Comparison of ENCODE assay signal across 8 mouse cellular contexts in the genomic region with DNA sequence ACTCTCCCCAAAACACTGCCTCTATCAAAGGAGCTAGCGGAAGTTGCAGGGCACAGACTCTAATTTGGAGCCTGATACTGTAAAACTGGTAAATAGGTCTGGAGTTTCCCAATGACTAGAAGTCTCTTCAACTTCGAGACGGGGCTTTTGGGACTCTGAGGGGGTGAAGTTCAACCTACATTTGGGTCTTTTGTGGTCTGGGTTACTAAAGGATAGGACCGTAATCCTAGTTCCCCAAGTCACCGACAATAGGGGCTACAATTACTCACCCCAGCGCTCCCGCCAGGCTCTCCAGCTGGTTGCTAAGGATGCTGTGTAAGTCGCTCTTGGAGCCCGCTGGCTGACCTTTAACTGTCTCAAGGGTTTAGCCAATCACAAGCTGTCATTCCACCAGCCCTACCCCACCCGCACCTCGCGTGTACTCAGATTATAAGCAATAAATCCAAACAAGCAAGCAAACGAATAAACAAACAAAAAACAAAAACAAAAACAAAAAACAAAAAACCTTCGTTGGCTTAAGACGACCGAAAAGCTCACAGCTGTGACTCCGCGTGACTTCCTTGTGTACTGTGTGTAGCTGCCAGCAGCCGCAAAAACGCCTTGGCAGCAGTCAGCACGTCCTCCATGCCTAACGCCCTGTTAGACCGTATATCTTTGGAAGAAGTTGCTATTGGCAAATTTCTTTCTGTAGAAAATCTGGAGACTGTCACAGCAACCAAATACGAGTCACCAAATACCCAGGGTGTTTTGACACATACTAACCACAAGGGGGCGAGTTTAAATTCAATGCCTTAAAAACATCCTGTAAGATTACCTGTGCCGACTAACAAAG. TPM values are rescaled to one million over a fixed set of nuclear protein-coding genes. Genes with fewer than 3 reads are reported as not detected.
DNase-seq lines count a peak whose midpoint lies in the region; ATAC-seq and TF ChIP-seq lines count a peak whose summit lies in the region.

A gene (minus strand): TSS at position 342 of the 832 bp plus-strand sequence.

- no peaks in the 10 kb centered on the region for H3K36me3 ChIP-seq in hindbrain, embryonic 16.5 days (ENCODE audit: control insufficient read depth, insufficient read depth, low read length)
- no peaks in the 10 kb centered on the region for H3K36me3 ChIP-seq in limb, embryonic 15.5 days
- H3K36me3 ChIP-seq in midbrain, embryonic 15.5 days (replicated peaks), result no peaks in the 10 kb centered on the region

- peak; percentile 72 for TF ChIP-seq CTCF in left cerebral cortex, adult 2 months (IDR thresholded peaks at IDR 0.05)

- H3K9me3 ChIP-seq in hindbrain, embryonic 16.5 days (ENCODE audit: control insufficient read depth, low read length), result no peaks in the 10 kb centered on the region
- no peaks in the 10 kb centered on the region for H3K9me3 ChIP-seq in limb, embryonic 15.5 days
- H3K9me3 ChIP-seq in midbrain, embryonic 15.5 days, result no peaks in the 10 kb centered on the region

- H3K4me2 ChIP-seq in hindbrain, embryonic 16.5 days (ENCODE audit: low read length), result peak within 1 kb of the TSS; percentile 53
- H3K4me2 ChIP-seq in limb, embryonic 15.5 days, result peak within 1 kb of the TSS; percentile 48
- peak within 1 kb of the TSS; percentile 60 for H3K4me2 ChIP-seq in midbrain, embryonic 15.5 days

- H3K9ac ChIP-seq in hindbrain, embryonic 16.5 days (ENCODE audit: low read depth, low read length), result peak within 1 kb of the TSS; percentile 1; the same call in 1 of the 2 replicates
- no peak within 1 kb of the TSS for H3K9ac ChIP-seq in limb, embryonic 15.5 days
- H3K9ac ChIP-seq in midbrain, embryonic 15.5 days, result peak within 1 kb of the TSS; percentile 43

- 15% methylated on average over 26 of the region's 26 CpGs for WGBS in hindbrain, embryonic 16.5 days
- 13% methylated on average over 26 of the region's 26 CpGs for WGBS in limb, embryonic 15.5 days
- WGBS in midbrain, embryonic 15.5 days, result 15% methylated on average over 26 of the region's 26 CpGs

- peak within 1 kb of the TSS; percentile 41 for H3K4me3 ChIP-seq in left cerebral cortex, adult 2 months
- peak within 1 kb of the TSS; percentile 32 for H3K4me3 ChIP-seq in hindbrain, embryonic 16.5 days (ENCODE audit: low read length)
- peak within 1 kb of the TSS; percentile 30 for H3K4me3 ChIP-seq in limb, embryonic 15.5 days
- peak within 1 kb of the TSS; percentile 37 for H3K4me3 ChIP-seq in midbrain, embryonic 15.5 days

- no peak for DNase-seq in left cerebral cortex, adult 2 months (ENCODE audit: extremely low spot score in 1 of 2, low spot score in 2 of 2)
- DNase-seq in left cerebral cortex, adult 11 months (ENCODE audit: low spot score), result no peak
- peak; percentile 64 to 66 for DNase-seq in cerebellum, postnatal 10 days
- DNase-seq in gastrocnemius, postnatal 10 days, result peak; percentile 25
- DNase-seq in layer of hippocampus, postnatal 25 days (ENCODE audit: extremely low spot score in 1 of 2, low spot score in 1 of 2), result no peak

- H3K4me1 ChIP-seq in hindbrain, embryonic 16.5 days (ENCODE audit: control insufficient read depth, insufficient read depth, low read depth, low read length), result peaks cover 3% of the 10 kb centered on the region; the same call in 1 of the 2 replicates
- H3K4me1 ChIP-seq in limb, embryonic 15.5 days, result peaks cover 10% of the 10 kb centered on the region; the same call in 1 of the 2 replicates
- no peaks in the 10 kb centered on the region; the same call in 1 of the 2 replicates for H3K4me1 ChIP-seq in midbrain, embryonic 15.5 days

- no peaks in the 10 kb centered on the region for H3K27me3 ChIP-seq in hindbrain, embryonic 16.5 days (replicated peaks; ENCODE audit: control insufficient read depth, insufficient read depth, low read length)
- H3K27me3 ChIP-seq in limb, embryonic 15.5 days, result no peaks in the 10 kb centered on the region
- H3K27me3 ChIP-seq in midbrain, embryonic 15.5 days (replicated peaks), result no peaks in the 10 kb centered on the region

- peak; percentile 95 for ATAC-seq in hindbrain, embryonic 16.5 days
- ATAC-seq in limb, embryonic 15.5 days (ENCODE audit: insufficient number of reproducible peaks, low FRiP score, low TSS enrichment, low read depth), result no peak
- ATAC-seq in midbrain, embryonic 15.5 days (replicated peaks), result peak; percentile 89

- H3K27ac ChIP-seq in left cerebral cortex, adult 2 months, result no peak within 1 kb of the TSS
- no peak within 1 kb of the TSS for H3K27ac ChIP-seq in hindbrain, embryonic 16.5 days (ENCODE audit: low read depth, low read length)
- H3K27ac ChIP-seq in limb, embryonic 15.5 days, result no peak within 1 kb of the TSS
- H3K27ac ChIP-seq in midbrain, embryonic 15.5 days, result no peak within 1 kb of the TSS

- intact Hi-C loops in left cerebral cortex, adult 2 months (cut with DNase I), result no loop called here

RNA-seq across cellular contexts. Expression of the gene that starts here (rescaled TPM):
- 1 to 10 TPM; 1.8 to 2.4 TPM for total RNA-seq in left cerebral cortex, adult 2 months (2021)
- 10 to 100 TPM in 1 of 2 experiments, 1 to 10 TPM in 1; 9.5 to 10.3 TPM for total RNA-seq in gastrocnemius, postnatal 10 days (2021)
- 0.51 and 0.68 TPM in 2 replicates for polyA plus RNA-seq in hindbrain, embryonic 16.5 days (2015; fragmentation: Nextera tagmentation; extraction: Ambion mirVana)
- polyA plus RNA-seq in limb, embryonic 15.5 days (2015; fragmentation: Nextera tagmentation; extraction: Ambion mirVana), result 0.10 and 0.11 TPM in 2 replicates
- 0.48 and 0.59 TPM in 2 replicates for polyA plus RNA-seq in midbrain, embryonic 15.5 days (2015; fragmentation: Nextera tagmentation; extraction: Ambion mirVana)
- under 1 TPM; 0.62 to 0.89 TPM for total RNA-seq in layer of hippocampus, postnatal 25 days (2021)

Comparison
In these comparisons a context has a peak if more than half of its experiments do, and no peak if none do; other contexts are left out.
1. Peak in ATAC-seq, H3K4me3 ChIP-seq, H3K9ac ChIP-seq and H3K4me2 ChIP-seq in hindbrain, embryonic 16.5 days; RNA of the gene not detected or under 1 TPM.
2. Peak in ATAC-seq, H3K4me3 ChIP-seq, H3K9ac ChIP-seq and H3K4me2 ChIP-seq in midbrain, embryonic 15.5 days; RNA of the gene not detected or under 1 TPM.
3. DNase-seq: peak in cerebellum, postnatal 10 days (2 of 2) and gastrocnemius, postnatal 10 days (single experiment); none in left cerebral cortex, adult 2 months (0 of 2), left cerebral cortex, adult 11 months (single experiment) and layer of hippocampus, postnatal 25 days (0 of 2).
4. Peak in every context shown above with its lines, with median percentiles within 50 percentile points of each other: H3K4me3 ChIP-seq and H3K4me2 ChIP-seq.